Mouse (Mus musculus) liver, postnatal 0 days (tissue): Measurements from ENCODE around the gene Emc8.

Source experiments
- CTCF ChIP-seq: sonication (generic); IDR thresholded peaks from 2 replicates; pipeline ENCODE4 v1.5.1; 2016; ENCODE audit warnings: antibody characterized with exemption, low read depth
- EP300 ChIP-seq: IDR thresholded peaks from 2 replicates; pipeline ENCODE4 v1.6.1; 2016; ENCODE audit warnings: antibody characterized with exemption, low read depth, mild to moderate bottlenecking

GRCm38 (mm10) chr8:120686051-120686450, 17.7 kb upstream of the Emc8 start:
- TF ChIP-seq EP300 (no peak), CTCF (no peak)
